Mouse (Mus musculus) lung, embryonic 16.5 days (tissue): Measurements from ENCODE around the gene Dusp28. TPM values are rescaled to one million over a fixed set of nuclear protein-coding genes. Genes with fewer than 3 reads are reported as not detected.

Experiments used
- ATAC-seq: fragments of 200-750 bp; cut with Nextera tagmentation; 2 replicates; pipeline ENCODE4 v1.8.0; 2017; ENCODE audit warnings: low read depth, mild to moderate bottlenecking, moderate library complexity
- H3K27ac ChIP-seq: fragments of 300-500 bp; sonication (generic); 2 replicates; pipeline ENCODE4 v1.5.1; 2014; ENCODE audit warnings: mild to moderate bottlenecking, control low read depth, low read length
- H3K27me3 ChIP-seq: fragments of 300-500 bp; sonication (generic); 2 replicates; pipeline ENCODE4 v1.6.1; 2014; ENCODE audit warnings: low read depth, low read length, mixed read lengths; ENCODE audit not compliant: control insufficient read depth, insufficient read depth
- H3K36me3 ChIP-seq: fragments of 300-500 bp; sonication (generic); 2 replicates; pipeline ENCODE4 v1.6.1; 2014; ENCODE audit warnings: low read length; ENCODE audit not compliant: control insufficient read depth, insufficient read depth
- H3K4me1 ChIP-seq: fragments of 300-500 bp; sonication (generic); replicated peaks from 2 replicates; pipeline ENCODE4 v1.6.1; 2014; ENCODE audit warnings: low read length, mixed read lengths; ENCODE audit not compliant: control insufficient read depth, insufficient read depth
- H3K4me2 ChIP-seq: fragments of 300-500 bp; sonication (generic); 2 replicates; pipeline ENCODE4 v1.6.1; 2014; ENCODE audit warnings: low read depth, low read length, control low read depth
- H3K4me3 ChIP-seq: fragments of 300-500 bp; sonication (generic); 2 replicates; pipeline ENCODE4 v1.5.1; 2014; ENCODE audit warnings: mild to moderate bottlenecking, low read length, control low read depth
- H3K9ac ChIP-seq: fragments of 300-500 bp; sonication (generic); 2 replicates; pipeline ENCODE4 v1.6.1; 2014; ENCODE audit warnings: low read length, control low read depth
- H3K9me3 ChIP-seq: fragments of 300-500 bp; sonication (generic); 2 replicates; pipeline ENCODE4 v1.6.1; 2016; ENCODE audit warnings: low read length; ENCODE audit not compliant: control insufficient read depth
- WGBS: fragments of 180-500 bp; shearing (Covaris S2); extraction: QIAGEN DNeasy Blood & Tissue Kit; methylation state at CpG from one replicate; pipeline ENCODE4 v1.1.7; 2014; 5-methylcytosine and 5-hydroxymethylcytosine counted together
- polyA plus RNA-seq: library from polyadenylated mRNA; unstranded; fragments of >200 nt; fragmentation: Nextera tagmentation; extraction: Ambion mirVana; gene quantifications from 2 replicates; pipeline ENCODE4 v1.2.1, GENCODE M21; 2015

Gene Dusp28
- polyA plus RNA-seq, 1 experiment from 2014 or later, result 11.5 TPM

DNA sequence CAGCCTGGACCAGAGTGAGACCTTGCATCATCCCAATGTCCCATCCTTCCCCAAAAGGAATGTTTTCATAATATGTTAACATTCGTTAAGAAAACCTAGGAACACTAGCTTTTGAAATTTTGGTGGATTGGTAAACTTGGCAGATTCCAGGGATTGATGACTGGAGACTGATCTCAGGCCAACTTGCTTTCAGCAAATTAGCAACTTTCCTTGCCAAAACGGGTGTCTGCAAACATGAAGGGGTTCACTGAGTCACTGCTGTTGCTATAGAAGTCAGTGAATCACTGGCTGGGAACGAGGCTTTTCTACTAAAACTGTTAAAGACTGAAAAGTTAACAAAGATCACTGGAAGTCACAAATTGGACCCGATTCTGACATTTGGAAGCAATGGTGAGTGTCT, 3.2 kb upstream of the Dusp28 start:
- H3K4me2 ChIP-seq, result no peak overlapping the region
- ATAC-seq, result no peak
- H3K27me3 ChIP-seq, result no peaks in the 10 kb centered on the region; the same call in 1 of the 2 replicates
- H3K4me3 ChIP-seq, result no peak overlapping the region
- no peak overlapping the region for H3K27ac ChIP-seq
- WGBS, result 54% methylated on average over 4 of the region's 4 CpGs
- peaks cover 15% of the 10 kb centered on the region for H3K4me1 ChIP-seq
- H3K9ac ChIP-seq, result no peak overlapping the region
- no peaks in the 10 kb centered on the region for H3K9me3 ChIP-seq
- no peaks in the 10 kb centered on the region for H3K36me3 ChIP-seq

DNA sequence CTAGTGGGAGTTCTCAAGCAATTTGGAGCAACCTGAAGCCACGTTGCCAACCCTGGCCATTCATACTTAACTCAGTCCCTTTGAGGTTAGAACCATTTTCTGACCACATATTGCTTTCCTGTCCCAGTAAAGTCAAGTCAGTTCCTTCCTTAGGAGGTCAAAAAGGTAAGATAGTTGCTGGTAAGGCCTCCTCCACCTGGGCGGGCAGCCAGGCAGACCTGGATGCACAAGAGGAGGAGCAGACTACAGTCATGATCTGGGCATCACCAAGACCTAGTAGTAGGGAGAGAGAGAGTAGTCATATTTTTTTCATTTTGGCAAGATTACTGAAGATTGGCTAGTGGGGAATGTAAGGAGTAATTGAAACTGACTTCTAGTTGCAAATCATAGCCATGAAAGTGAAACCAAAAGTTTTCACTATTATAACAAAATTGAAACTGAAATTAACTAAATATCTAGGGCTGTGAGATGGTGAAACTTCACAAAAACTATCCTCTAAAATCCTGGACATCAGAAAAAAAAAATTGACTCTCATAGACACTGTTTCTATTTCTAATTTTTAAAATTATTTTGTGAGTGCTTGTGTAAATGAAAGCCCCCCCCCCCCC, 974 bp upstream of the Dusp28 start:
- Histone ChIP-seq H3K9me3 (no peaks in the 10 kb centered on the region), H3K4me3 (no peak overlapping the region), H3K4me1 (peaks cover 22% of the 10 kb centered on the region), H3K27me3 (no peaks in the 10 kb centered on the region; the same call in 1 of the 2 replicates), H3K36me3 (no peaks in the 10 kb centered on the region), H3K4me2 (no peak overlapping the region), H3K9ac (no peak overlapping the region), H3K27ac (no peak overlapping the region)
- ATAC-seq, result no peak
- 87% methylated on average over 2 of the region's 2 CpGs for WGBS

DNA sequence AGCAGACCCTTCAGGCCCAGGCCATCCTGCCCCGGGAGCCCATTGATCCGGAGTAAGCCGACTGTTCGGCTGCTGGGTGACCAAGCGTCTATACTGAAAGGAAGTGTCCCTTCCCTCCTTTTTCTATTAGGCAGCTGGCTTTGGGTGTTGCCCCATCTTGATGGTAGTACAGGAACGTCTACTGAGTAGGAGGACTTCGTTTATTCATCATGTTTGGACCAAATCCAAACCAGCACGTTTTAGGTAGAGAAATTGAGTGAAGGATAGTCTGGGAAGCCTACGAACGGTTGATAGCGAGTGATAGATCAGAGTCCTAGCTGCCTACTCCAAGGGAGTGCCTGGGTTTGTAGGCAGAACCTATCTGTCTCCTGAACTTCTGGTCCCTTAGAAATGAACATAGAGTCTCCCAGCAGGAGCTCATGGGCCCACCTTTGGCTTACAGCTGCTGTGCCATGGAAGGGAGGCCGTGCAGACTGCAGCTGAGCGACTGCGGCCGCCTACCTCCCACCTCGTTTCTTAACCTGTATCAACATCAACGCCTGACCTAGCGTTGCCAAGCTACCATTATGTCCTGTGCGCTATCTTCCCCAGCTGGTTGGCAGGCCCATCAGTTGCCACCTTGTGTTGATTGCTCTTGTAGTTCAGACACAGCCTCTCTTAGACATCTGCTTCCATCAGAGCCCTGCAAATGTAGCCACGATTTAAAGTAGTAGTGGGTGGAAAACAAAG, 1.0 kb downstream of the Dusp28 start:
- WGBS, result 41% methylated on average over 20 of the region's 20 CpGs
- H3K9me3 ChIP-seq, result no peaks in the 10 kb centered on the region
- peak overlapping the region; percentile 93 for H3K27ac ChIP-seq
- no peak for ATAC-seq
- peak overlapping the region; percentile 83 for H3K9ac ChIP-seq
- peak overlapping the region; percentile 87 for H3K4me2 ChIP-seq
- peak overlapping the region; percentile 82 for H3K4me3 ChIP-seq
- peaks cover 33% of the 10 kb centered on the region for H3K4me1 ChIP-seq
- H3K36me3 ChIP-seq, result no peaks in the 10 kb centered on the region
- no peaks in the 10 kb centered on the region for H3K27me3 ChIP-seq

GRCm38 (mm10) chr1:92908664-92909063, 1.9 kb downstream of the Dusp28 start:
- no peak for ATAC-seq
- Histone ChIP-seq H3K4me2 (no peak overlapping the region), H3K9me3 (no peaks in the 10 kb centered on the region), H3K4me3 (no peak overlapping the region), H3K27ac (no peak overlapping the region), H3K9ac (no peak overlapping the region), H3K36me3 (no peaks in the 10 kb centered on the region), H3K27me3 (no peaks in the 10 kb centered on the region), H3K4me1 (peaks cover 29% of the 10 kb centered on the region)
- 92% methylated on average over 3 of the region's 3 CpGs for WGBS

DNA sequence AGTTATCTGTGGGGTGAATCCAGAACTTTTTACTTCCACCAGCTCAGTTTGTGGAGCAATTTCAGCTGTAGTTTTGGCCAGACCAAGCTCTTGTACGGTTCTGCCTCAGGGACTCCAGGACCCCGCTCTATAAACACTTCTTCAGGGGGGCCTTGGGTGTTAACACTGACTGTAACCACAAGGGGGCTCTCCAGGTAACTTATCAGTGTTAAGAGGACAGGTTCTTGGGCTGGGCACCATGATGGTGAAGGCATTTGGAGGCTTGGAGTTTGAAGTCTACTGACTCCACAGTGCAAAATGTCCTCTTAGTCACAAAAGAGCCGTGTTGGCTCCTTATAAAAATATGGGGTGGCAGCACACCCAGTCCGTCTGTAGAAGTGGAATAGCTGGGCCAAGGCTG, 2.3 kb downstream of the Dusp28 start:
- H3K4me3 ChIP-seq, result no peak overlapping the region
- peaks cover 3% of the 10 kb centered on the region; the same call in 1 of the 2 replicates for H3K36me3 ChIP-seq
- no peaks in the 10 kb centered on the region for H3K27me3 ChIP-seq
- peaks cover 29% of the 10 kb centered on the region for H3K4me1 ChIP-seq
- H3K9ac ChIP-seq, result no peak overlapping the region
- no peak overlapping the region for H3K27ac ChIP-seq
- no peak for ATAC-seq
- H3K4me2 ChIP-seq, result no peak overlapping the region
- H3K9me3 ChIP-seq, result no peaks in the 10 kb centered on the region
- WGBS, result 60% methylated on average over 4 of the region's 4 CpGs

- H3K9me3 ChIP-seq, result no peaks in the 10 kb centered on the region
- no peaks in the 10 kb centered on the region for H3K27me3 ChIP-seq
- H3K4me2 ChIP-seq, result peak within 1 kb of the TSS; percentile 77
- WGBS, result under 1% methylated on average over 31 of the region's 57 CpGs
- H3K4me3 ChIP-seq, result peak within 1 kb of the TSS; percentile 85
- peak; percentile 73 for ATAC-seq
- H3K4me1 ChIP-seq, result peaks cover 29% of the 10 kb centered on the region
- peaks cover 9% of the 10 kb centered on the region for H3K36me3 ChIP-seq
- peak within 1 kb of the TSS; percentile 90 for H3K9ac ChIP-seq
- peak within 1 kb of the TSS; percentile 87 for H3K27ac ChIP-seq
Observed at GRCm38 (mm10) chr1:92910239-92910885, 3.6 kb downstream of the Dusp28 start, which contains the start of gene Rnpepl1. Gene Rnpepl1, plus strand, starts transcription at chr1:92910783.

DNA sequence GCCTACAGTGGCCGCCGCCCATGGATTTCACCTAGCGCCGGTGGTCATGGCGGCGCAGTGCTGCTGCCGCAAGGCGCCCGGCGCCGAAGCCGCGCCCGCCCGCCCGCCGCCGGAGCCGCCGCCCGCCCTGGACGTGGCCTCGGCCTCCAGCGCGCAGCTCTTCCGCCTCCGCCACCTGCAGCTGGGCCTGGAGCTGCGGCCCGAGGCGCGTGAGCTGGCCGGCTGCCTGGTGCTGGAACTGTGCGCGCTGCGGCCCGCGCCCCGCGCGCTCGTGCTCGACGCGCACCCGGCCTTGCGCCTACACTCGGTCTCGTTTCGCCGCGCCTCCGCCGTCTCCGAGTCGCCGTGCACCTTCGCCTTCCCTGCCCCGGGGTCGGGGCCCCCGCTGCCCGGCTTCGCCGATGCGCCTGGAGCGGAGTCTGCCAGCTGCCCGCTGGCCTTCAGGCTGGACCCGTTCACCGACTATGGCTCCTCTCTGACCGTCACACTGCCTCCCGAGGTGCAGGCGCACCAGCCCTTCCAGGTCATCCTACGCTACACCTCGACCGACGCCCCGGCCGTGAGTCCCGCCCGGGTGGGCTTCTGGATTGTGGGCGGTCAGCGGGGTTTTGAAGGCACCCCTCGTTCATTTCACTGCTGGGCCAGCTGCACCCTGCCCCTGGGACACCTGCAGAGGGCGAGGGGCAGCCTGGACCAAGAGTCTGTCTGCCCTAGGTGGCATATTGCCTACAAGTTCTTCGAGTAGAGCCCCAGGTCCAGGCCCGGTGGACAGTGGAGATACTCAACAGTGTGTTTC, 4.3 kb downstream of the Dusp28 start:
- peak overlapping the region; percentile 87 for H3K27ac ChIP-seq
- H3K9me3 ChIP-seq, result no peaks in the 10 kb centered on the region
- H3K9ac ChIP-seq, result peak overlapping the region; percentile 90
- 2% methylated on average over 39 of the region's 85 CpGs for WGBS
- H3K4me2 ChIP-seq, result peak overlapping the region; percentile 77
- peak; percentile 30 for ATAC-seq
- no peaks in the 10 kb centered on the region for H3K27me3 ChIP-seq
- H3K4me1 ChIP-seq, result peaks cover 29% of the 10 kb centered on the region
- peaks cover 9% of the 10 kb centered on the region for H3K36me3 ChIP-seq
- peak overlapping the region; percentile 85 for H3K4me3 ChIP-seq

- Histone ChIP-seq H3K27me3 (no peaks in the 10 kb centered on the region), H3K36me3 (peaks cover 12% of the 10 kb centered on the region), H3K4me2 (peak overlapping the region; percentile 77), H3K4me1 (peaks cover 27% of the 10 kb centered on the region), H3K9me3 (no peaks in the 10 kb centered on the region), H3K4me3 (peak overlapping the region; percentile 85), H3K27ac (0 out of 2 replicates have a peak overlapping the region, but pooled peaks have one; percentile 87), H3K9ac (peak overlapping the region; percentile 90)
- 39% methylated on average over 8 of the region's 8 CpGs for WGBS
- ATAC-seq, result no peak
Observed at GRCm38 (mm10) chr1:92911721-92912138, 4.9 kb downstream of the Dusp28 start.
